Mouse (Mus musculus) testis, adult 10 weeks (tissue): ENCODE results near the gene Tpx2. TPM values are rescaled to one million over a fixed set of nuclear protein-coding genes. Genes with fewer than 3 reads are reported as not detected.

Experiments
- polyA plus RNA-seq: library from polyadenylated mRNA; stranded (reverse); fragments of 350-450 nt; fragmentation: Illumina TruSeq; extraction: RNeasy Lipid Tissue Mini Kit (QIAGEN cat#74804); gene quantifications from one replicate; pipeline ENCODE4 v1.2.3, GENCODE M21; 2014; ENCODE audit warnings: low read depth, low replicate concordance

Gene Tpx2
- 63.4 TPM for polyA plus RNA-seq

DNA sequence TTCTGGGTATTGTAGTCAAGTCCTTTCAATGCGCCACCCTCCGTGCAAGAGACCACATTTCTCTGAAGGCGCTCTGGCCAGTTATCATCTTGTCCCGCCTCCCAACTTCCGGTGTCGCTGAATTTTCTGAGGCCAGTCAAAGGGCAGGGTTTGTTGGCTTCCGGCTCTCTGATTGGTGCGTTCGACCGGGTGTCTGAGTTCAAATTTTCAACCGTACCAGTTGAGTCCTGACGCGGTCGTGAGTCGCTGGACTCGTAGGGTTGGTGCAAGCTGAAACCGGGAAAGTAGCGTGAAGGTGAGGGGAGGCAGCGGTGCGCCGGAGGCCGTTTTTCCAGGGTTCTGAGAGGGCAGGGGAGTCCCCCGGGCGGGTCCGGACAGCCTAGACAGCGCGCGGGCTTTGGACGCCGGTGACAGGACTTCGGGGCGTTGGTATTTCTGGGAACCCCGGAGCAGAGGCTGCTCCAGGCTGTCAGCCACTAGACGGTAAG is at the start of gene Tpx2:
Gene Tpx2, plus strand, starts transcription at position 150 of the 488 bp plus-strand sequence.

DNA sequence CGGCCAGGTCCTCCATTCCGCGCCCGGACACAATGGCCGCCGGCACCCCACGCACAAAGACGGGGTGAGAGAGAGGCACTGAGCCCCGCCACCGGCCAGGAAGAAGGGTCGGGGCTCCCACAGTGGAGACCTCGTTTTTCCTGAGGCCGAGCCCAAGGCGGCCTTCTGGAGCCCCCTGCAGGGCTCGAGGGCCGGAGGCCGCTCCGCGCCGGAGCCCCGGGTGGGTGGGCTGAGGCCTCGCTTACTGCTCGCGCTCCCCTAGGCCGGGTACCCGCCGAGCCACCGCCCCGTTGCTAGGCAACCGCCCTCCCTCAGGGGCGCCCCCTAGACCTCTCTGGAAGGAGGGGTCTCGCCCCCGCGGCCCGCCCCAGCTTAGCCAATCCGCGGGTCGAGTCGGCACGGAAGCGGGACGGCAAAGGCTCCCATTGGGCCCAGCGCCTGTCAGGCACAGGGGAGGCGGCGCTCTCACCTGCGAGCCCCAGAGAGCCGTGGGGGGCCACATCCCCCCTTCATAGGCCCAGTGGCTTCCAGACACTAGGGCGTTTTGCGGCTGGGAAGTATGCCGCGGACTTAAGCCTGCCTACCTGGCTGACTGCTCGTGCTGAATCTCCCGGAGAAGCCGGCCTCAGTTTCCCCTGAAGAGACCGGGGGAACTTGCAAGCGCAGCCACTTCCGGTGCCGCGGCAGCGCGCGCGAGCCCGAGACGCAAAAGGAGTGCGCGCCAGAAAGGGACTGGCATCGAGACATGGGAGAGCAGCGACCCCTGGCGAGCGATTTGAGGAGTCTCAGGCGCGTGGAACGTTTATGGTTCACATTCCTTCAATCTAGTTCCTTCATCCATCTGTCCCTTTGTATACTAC is 16.5 kb upstream of the Tpx2 start, which contains the start of gene Bcl2l1:
Gene Bcl2l1, minus strand, starts transcription at position 710 of the 860 bp plus-strand sequence.

DNA sequence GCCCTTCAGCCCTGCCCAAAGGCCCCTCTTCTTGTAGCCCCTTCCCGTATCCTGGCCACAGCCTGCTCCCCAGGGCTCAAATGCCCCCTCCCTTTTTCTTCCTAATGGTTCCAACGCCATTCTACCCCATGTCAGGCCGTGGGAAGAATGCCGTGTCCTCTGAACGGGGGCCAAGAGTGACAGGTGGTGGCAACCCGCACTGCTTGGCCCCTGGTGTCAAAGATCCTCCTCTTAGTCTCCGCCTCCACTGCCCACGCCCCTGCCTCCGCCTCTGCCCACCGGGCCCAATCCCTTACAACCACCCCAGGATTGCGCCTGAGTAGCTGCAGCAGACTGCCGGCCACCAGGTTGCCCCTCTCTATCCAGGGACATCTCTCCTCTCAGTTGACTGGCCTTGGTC is 63.3 kb downstream of the Tpx2 start, which contains the start of gene Mylk2:
Gene Mylk2, plus strand, starts transcription at position 322 of the 400 bp plus-strand sequence.

DNA sequence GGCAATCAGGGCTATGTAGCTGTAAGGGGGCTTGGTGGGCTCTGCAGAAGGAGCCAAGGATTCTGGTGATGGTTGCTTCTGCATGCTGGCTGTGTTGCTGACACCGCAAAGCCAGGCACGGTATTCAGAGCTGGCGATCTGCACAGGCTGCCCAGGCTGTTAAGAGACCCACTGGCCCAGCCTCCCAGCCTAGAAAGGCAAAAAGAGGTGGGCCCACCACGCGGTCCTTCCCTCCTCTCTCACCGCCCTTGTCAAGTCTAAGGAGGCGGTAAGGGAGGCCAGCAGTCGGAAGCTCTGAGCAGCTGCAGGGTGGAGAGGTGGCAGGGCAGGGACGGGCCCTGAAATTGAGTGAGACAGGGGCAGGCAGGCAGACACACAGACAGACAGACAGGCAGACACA is 85.3 kb downstream of the Tpx2 start, which contains the start of gene Foxs1:
Gene Foxs1, minus strand, starts transcription at position 161 of the 400 bp plus-strand sequence.

Other genes with a start within 250 kb of the Tpx2 start
- gene Defb45, start 248.6 kb upstream of the Tpx2 start, polyA plus RNA-seq, result 22.0 TPM
- gene Defb36, start 243.6 kb upstream of the Tpx2 start, polyA plus RNA-seq, result 3.6 TPM
- not detected for gene Defb25, start 224.9 kb upstream of the Tpx2 start, polyA plus RNA-seq
- gene Rem1, start 221.0 kb upstream of the Tpx2 start, polyA plus RNA-seq, result 0.24 TPM
- gene H13, start 178.5 kb upstream of the Tpx2 start, polyA plus RNA-seq, result 21.1 TPM
- gene Mcts2, start 160.9 kb upstream of the Tpx2 start, polyA plus RNA-seq, result 91.3 TPM
- gene Id1, start 111.7 kb upstream of the Tpx2 start, polyA plus RNA-seq, result 1.1 TPM
- not detected for gene Cox4i2, start 93.8 kb upstream of the Tpx2 start, polyA plus RNA-seq
- 42.9 TPM for gene Bcl2l1, start 16.2 kb upstream of the Tpx2 start, polyA plus RNA-seq
- gene Mylk2, start 63.4 kb downstream of the Tpx2 start, polyA plus RNA-seq, result not detected
- gene Foxs1, start 85.2 kb downstream of the Tpx2 start, polyA plus RNA-seq, result not detected
- 77.7 TPM for gene Dusp15, start 103.7 kb downstream of the Tpx2 start, polyA plus RNA-seq
- gene Ttll9, start 114.5 kb downstream of the Tpx2 start, polyA plus RNA-seq, result 20.4 TPM
- 24.4 TPM for gene Pdrg1, start 167.5 kb downstream of the Tpx2 start, polyA plus RNA-seq
- not detected for gene Xkr7, start 183.9 kb downstream of the Tpx2 start, polyA plus RNA-seq
- gene Ccm2l, start 218.0 kb downstream of the Tpx2 start, polyA plus RNA-seq, result 0.15 TPM